Mouse (Mus musculus): Measurements from ENCODE around the gene Actg2.

Actg2 gene

DNA sequence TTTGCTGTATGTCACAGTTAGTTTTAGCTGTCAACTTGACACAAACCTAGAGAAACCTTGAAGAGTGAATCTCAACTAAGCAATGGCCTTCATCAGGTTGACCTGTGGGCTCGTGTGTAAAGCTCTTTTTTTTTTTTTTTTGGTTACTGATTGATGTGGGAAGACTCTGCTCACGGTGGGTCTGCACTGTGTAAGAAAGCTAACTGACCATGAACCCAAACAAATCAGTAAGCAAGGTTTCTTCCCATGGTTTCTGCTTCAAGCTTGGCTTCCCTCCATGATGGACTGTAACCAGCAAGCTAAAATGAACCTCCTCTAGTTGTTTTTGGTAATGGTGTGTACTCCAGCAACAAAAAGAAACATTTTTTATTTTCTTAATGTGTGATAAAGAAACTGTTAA, 56.9 kb downstream of the Actg2 start:
- no peak for DNase-seq (ENCODE audit: low spot score in 2 of 2)

DNA sequence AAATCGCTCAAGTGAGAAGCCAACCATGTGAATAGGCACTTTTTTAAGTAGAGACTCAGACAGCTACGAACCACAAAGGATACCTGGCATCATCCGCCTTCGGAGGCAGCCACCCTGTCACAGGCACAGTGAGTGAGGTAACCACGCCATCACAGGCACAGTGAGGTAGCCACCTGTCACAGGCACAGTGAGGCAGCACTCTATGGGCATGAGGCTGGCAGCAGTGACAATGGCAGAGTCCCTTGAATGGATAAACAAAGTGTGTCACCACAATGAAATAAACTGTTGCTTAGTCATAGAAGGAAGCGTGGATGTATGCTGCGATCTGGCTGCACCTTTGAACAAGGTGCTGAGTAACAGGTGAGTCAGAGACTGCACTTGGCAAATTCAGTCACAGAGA, 57.4 kb downstream of the Actg2 start:
- DNase-seq (ENCODE audit: low spot score in 2 of 2) = no peak

DNA sequence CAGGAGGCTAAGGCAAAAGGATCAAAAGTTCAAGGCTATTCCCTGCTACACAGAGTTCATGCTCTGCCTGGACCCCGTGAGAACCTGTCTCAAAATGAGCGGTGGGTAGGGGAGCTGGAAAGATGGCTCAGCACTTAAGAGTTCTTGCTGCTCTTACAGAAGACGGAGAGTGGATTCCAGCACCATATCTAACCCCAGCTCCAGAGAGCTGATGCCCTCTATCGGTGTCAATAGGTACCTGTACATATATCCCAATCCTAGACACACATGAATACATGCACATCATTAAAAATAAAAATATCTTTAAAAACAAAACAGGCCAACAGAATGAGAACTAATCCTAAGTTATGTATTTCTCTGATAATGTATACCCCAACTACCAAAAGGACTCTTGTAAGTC, 57.8 kb downstream of the Actg2 start:
- no peak for DNase-seq (ENCODE audit: low spot score in 2 of 2)

DNA sequence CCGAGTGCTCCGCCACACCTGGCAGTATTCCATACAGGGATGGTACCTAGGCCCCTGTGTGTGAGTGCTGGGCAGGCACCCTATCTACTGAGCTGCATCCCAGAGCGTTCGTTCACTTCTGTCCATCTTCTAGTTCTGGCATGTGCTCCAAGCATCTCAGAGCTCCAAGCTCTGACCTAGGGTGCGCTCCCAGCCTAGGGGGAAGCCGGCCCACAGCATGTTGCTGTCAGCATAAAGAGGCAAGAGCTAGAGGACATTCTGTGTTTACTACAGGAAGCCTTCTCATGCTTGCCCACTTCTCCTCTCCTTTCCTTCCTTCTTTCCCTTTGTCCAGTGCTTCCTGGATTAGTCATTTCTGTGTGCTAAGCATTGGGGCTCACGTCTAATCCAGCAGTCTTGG, 60.6 kb downstream of the Actg2 start:
- DNase-seq (ENCODE audit: low spot score in 2 of 2) = no peak

DNA sequence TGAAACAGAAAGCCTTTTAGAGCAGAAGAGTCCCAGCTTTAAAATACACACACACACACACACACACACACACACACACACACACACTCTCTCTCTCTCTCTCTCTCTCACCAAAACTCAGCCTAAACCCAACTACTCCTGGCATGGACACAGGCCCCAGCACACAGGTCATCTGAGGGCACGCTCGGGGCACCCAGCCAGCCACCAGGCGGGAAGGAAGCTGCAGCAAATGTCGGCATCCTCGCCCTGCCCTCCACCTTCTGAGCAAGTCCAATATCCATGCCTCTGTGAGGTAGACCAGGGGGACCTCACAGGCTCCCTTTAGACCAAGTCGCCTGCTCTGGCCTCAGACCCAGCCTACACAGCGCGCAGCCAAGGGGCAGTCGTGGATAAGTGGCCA, 62.8 kb downstream of the Actg2 start:
- DNase-seq (ENCODE audit: low spot score in 2 of 2) = peak in 1 of 2 experiments; percentile 38

DNA sequence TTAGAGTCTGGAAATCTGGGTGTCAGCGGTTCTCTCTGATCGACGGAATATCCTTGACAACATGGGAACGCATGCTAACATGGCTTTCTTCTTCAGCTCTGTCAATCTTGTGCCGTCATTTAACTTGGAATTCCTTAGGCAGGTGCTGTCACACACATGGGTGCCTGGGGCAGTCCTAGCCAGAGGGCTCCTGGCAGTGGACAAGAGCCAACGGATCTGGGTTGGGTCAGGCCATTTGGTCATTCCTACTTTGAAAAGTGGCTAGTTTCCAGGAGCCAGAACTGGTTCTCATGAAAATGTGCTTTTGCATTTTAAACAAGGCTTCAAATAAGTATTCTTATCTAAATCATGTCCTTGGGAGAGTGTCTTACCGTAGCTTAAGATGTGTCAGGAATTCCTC, 64.3 kb downstream of the Actg2 start:
- DNase-seq (ENCODE audit: low spot score in 2 of 2) = no peak

DNA sequence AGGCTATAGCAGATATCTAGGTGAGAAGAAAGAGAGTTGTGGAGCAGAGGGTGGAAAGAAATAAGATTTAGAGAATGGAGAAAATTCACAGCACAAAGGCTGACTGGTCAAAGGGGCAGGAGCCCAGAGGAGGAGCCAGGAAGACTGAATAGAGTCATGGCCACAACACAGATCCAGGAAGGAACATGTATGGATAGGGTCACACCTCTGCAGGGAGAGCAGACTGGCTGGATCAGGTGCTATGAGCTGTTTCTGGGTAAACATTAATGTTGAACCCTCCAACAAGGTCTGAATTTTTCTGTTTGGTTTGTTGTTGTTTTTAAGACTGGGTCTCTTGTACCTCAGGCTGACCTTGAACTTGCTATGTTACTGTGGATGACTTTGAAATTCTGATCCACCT, 72.1 kb downstream of the Actg2 start:
- no peak for DNase-seq (ENCODE audit: low spot score in 2 of 2)

All from right cerebral cortex, postnatal 10 days (tissue).